Mouse (Mus musculus): ENCODE results near the gene Dok5. TPM values are rescaled to one million over a fixed set of nuclear protein-coding genes. Genes with fewer than 3 reads are reported as not detected.

Dok5 gene
- polyA plus RNA-seq, 1 experiment from 2014 or later: 0.85 TPM

- Histone ChIP-seq H3K36me3 (no peaks in the 10 kb centered on the region), H3K4me3 (no peak overlapping the region), H3K27ac (no peak overlapping the region), H3K4me1 (peaks cover 23% of the 10 kb centered on the region), H3K9me3 (replicated peaks) (no peaks in the 10 kb centered on the region), H3K27me3 (ENCODE audit: low read depth, poor library complexity, severe bottlenecking) (no peaks in the 10 kb centered on the region)
- 96% methylated on average over 11 of the region's 11 CpGs for WGBS
- DNase-seq (ENCODE audit: low spot score): no peak
Observed at GRCm38 (mm10) chr2:170776107-170776506, 44.5 kb downstream of the Dok5 start.

- H3K27me3 ChIP-seq (ENCODE audit: low read depth, poor library complexity, severe bottlenecking): no peaks in the 10 kb centered on the region
- no peaks in the 10 kb centered on the region for H3K9me3 ChIP-seq (replicated peaks)
- H3K4me3 ChIP-seq: no peak overlapping the region
- no peak for DNase-seq (ENCODE audit: low spot score)
- peaks cover 9% of the 10 kb centered on the region; the same call in 1 of the 2 replicates for H3K4me1 ChIP-seq
- no peak overlapping the region for H3K27ac ChIP-seq
- 87% methylated on average over 6 of the region's 6 CpGs for WGBS
- no peaks in the 10 kb centered on the region for H3K36me3 ChIP-seq
Observed at GRCm38 (mm10) chr2:170777572-170777971, 46.0 kb downstream of the Dok5 start.

GRCm38 (mm10) chr2:170780010-170780750 lies 48.6 kb downstream of the Dok5 start:
- no peaks in the 10 kb centered on the region for H3K9me3 ChIP-seq (replicated peaks)
- no peaks in the 10 kb centered on the region for H3K27me3 ChIP-seq (ENCODE audit: low read depth, poor library complexity, severe bottlenecking)
- no peak overlapping the region for H3K27ac ChIP-seq
- no peak for DNase-seq (ENCODE audit: low spot score)
- no peaks in the 10 kb centered on the region for H3K36me3 ChIP-seq
- H3K4me1 ChIP-seq: peaks cover 7% of the 10 kb centered on the region; the same call in 1 of the 2 replicates
- H3K4me3 ChIP-seq: no peak overlapping the region
- WGBS: 90% methylated on average over 11 of the region's 11 CpGs

- 94% methylated on average over 10 of the region's 10 CpGs for WGBS
- H3K4me1 ChIP-seq: peaks cover 9% of the 10 kb centered on the region
- H3K9me3 ChIP-seq (replicated peaks): no peaks in the 10 kb centered on the region
- no peaks in the 10 kb centered on the region for H3K36me3 ChIP-seq
- no peak for DNase-seq (ENCODE audit: low spot score)
- H3K4me3 ChIP-seq: no peak overlapping the region
- no peak overlapping the region for H3K27ac ChIP-seq
- no peaks in the 10 kb centered on the region for H3K27me3 ChIP-seq (ENCODE audit: low read depth, poor library complexity, severe bottlenecking)
Observed at GRCm38 (mm10) chr2:170788101-170788500, 56.5 kb downstream of the Dok5 start.

- H3K36me3 ChIP-seq: no peaks in the 10 kb centered on the region
- 34% methylated on average over 8 of the region's 8 CpGs for WGBS
- H3K9me3 ChIP-seq (replicated peaks): no peaks in the 10 kb centered on the region
- no peak for DNase-seq (ENCODE audit: low spot score)
- H3K27me3 ChIP-seq (ENCODE audit: low read depth, poor library complexity, severe bottlenecking): no peaks in the 10 kb centered on the region
- H3K4me3 ChIP-seq: no peak overlapping the region
- H3K4me1 ChIP-seq: peaks cover 9% of the 10 kb centered on the region
- H3K27ac ChIP-seq: no peak overlapping the region
Observed at GRCm38 (mm10) chr2:170791332-170792017, 59.9 kb downstream of the Dok5 start.

GRCm38 (mm10) chr2:170795242-170795641 lies 63.6 kb downstream of the Dok5 start:
- no peaks in the 10 kb centered on the region for H3K27me3 ChIP-seq (ENCODE audit: low read depth, poor library complexity, severe bottlenecking)
- no peaks in the 10 kb centered on the region; the same call in 1 of the 2 replicates for H3K9me3 ChIP-seq (replicated peaks)
- no peak overlapping the region for H3K4me3 ChIP-seq
- H3K4me1 ChIP-seq: peaks cover 9% of the 10 kb centered on the region
- no peak for DNase-seq (ENCODE audit: low spot score)
- no peaks in the 10 kb centered on the region for H3K36me3 ChIP-seq
- H3K27ac ChIP-seq: no peak overlapping the region
- WGBS: 90% methylated on average over 3 of the region's 3 CpGs

- Histone ChIP-seq H3K4me3 (no peak overlapping the region), H3K9me3 (replicated peaks) (no peaks in the 10 kb centered on the region; the same call in 1 of the 2 replicates), H3K4me1 (peaks cover 4% of the 10 kb centered on the region; the same call in 1 of the 2 replicates), H3K36me3 (no peaks in the 10 kb centered on the region), H3K27ac (no peak overlapping the region), H3K27me3 (ENCODE audit: low read depth, poor library complexity, severe bottlenecking) (no peaks in the 10 kb centered on the region)
- DNase-seq (ENCODE audit: low spot score): no peak
- 75% methylated on average over 6 of the region's 6 CpGs for WGBS
Observed at GRCm38 (mm10) chr2:170802984-170803383, 71.4 kb downstream of the Dok5 start.

- Histone ChIP-seq H3K4me1 (peaks cover 9% of the 10 kb centered on the region; the same call in 1 of the 2 replicates), H3K27me3 (ENCODE audit: low read depth, poor library complexity, severe bottlenecking) (no peaks in the 10 kb centered on the region), H3K4me3 (no peak overlapping the region), H3K9me3 (replicated peaks) (no peaks in the 10 kb centered on the region), H3K36me3 (no peaks in the 10 kb centered on the region), H3K27ac (no peak overlapping the region)
- DNase-seq (ENCODE audit: low spot score): no peak
- 82% methylated on average over 12 of the region's 12 CpGs for WGBS
Observed at GRCm38 (mm10) chr2:170807555-170808258, 76.1 kb downstream of the Dok5 start.

- Histone ChIP-seq H3K4me1 (peaks cover 9% of the 10 kb centered on the region; the same call in 1 of the 2 replicates), H3K27me3 (ENCODE audit: low read depth, poor library complexity, severe bottlenecking) (no peaks in the 10 kb centered on the region), H3K27ac (no peak overlapping the region), H3K4me3 (no peak overlapping the region), H3K36me3 (no peaks in the 10 kb centered on the region), H3K9me3 (replicated peaks) (no peaks in the 10 kb centered on the region)
- DNase-seq (ENCODE audit: low spot score): no peak
- 73% methylated on average over 10 of the region's 10 CpGs for WGBS
Observed at GRCm38 (mm10) chr2:170808259-170808789, 76.7 kb downstream of the Dok5 start.

GRCm38 (mm10) chr2:170811356-170811755 lies 79.7 kb downstream of the Dok5 start:
- H3K4me1 ChIP-seq: peaks cover 9% of the 10 kb centered on the region; the same call in 1 of the 2 replicates
- H3K4me3 ChIP-seq: no peak overlapping the region
- no peaks in the 10 kb centered on the region for H3K27me3 ChIP-seq (ENCODE audit: low read depth, poor library complexity, severe bottlenecking)
- DNase-seq (ENCODE audit: low spot score): no peak
- H3K36me3 ChIP-seq: no peaks in the 10 kb centered on the region
- 65% methylated on average over 9 of the region's 9 CpGs for WGBS
- no peak overlapping the region for H3K27ac ChIP-seq
- H3K9me3 ChIP-seq (replicated peaks): no peaks in the 10 kb centered on the region

- DNase-seq (ENCODE audit: low spot score): no peak
- Histone ChIP-seq H3K36me3 (no peaks in the 10 kb centered on the region), H3K9me3 (replicated peaks) (0 out of 2 replicates have a peak, but pooled peaks cover 4% of the 10 kb centered on the region), H3K27ac (no peak overlapping the region), H3K4me3 (no peak overlapping the region), H3K27me3 (ENCODE audit: low read depth, poor library complexity, severe bottlenecking) (no peaks in the 10 kb centered on the region), H3K4me1 (no peaks in the 10 kb centered on the region)
- 82% methylated on average over 8 of the region's 8 CpGs for WGBS
Observed at GRCm38 (mm10) chr2:170816302-170816701, 84.7 kb downstream of the Dok5 start.

- WGBS: 88% methylated on average over 4 of the region's 4 CpGs
- no peak overlapping the region for H3K27ac ChIP-seq
- 0 out of 2 replicates have a peak, but pooled peaks cover 4% of the 10 kb centered on the region for H3K9me3 ChIP-seq (replicated peaks)
- no peak for DNase-seq (ENCODE audit: low spot score)
- no peaks in the 10 kb centered on the region for H3K27me3 ChIP-seq (ENCODE audit: low read depth, poor library complexity, severe bottlenecking)
- no peaks in the 10 kb centered on the region for H3K36me3 ChIP-seq
- H3K4me3 ChIP-seq: no peak overlapping the region
- no peaks in the 10 kb centered on the region for H3K4me1 ChIP-seq
Observed at GRCm38 (mm10) chr2:170817112-170817703, 85.6 kb downstream of the Dok5 start.
